Mouse (Mus musculus) spleen, adult 2 months (tissue): ENCODE data around the gene Pabpn1. TPM values are rescaled to one million over a fixed set of nuclear protein-coding genes. Genes with fewer than 3 reads are reported as not detected.

Experiments used
- DNase-seq, 2 experiments: peaks; one replicate each; pipeline versions ENCODE4 v3.0.0 to v3.0.0-alpha.2; 2012 to 2021; ENCODE audit warnings: low spot score in 2 of 2, low read depth in 1 of 2
- H3K27ac ChIP-seq: fragments of 200-500 bp; 2 replicates; pipeline ENCODE4 v1.5.1; 2012; ENCODE audit warnings: low read length, inconsistent platforms; ENCODE audit not compliant: insufficient read depth
- H3K27me3 ChIP-seq: fragments of 200-500 bp; 2 replicates; pipeline ENCODE4 v1.6.1; 2012; ENCODE audit warnings: mild to moderate bottlenecking, moderate library complexity, low read length, inconsistent platforms; ENCODE audit not compliant: control insufficient read depth, insufficient read depth
- H3K36me3 ChIP-seq: fragments of 200-500 bp; 2 replicates; pipeline ENCODE4 v1.6.1; 2012; ENCODE audit warnings: mild to moderate bottlenecking, low read length, inconsistent platforms; ENCODE audit not compliant: control insufficient read depth, insufficient read depth
- H3K4me1 ChIP-seq: fragments of 200-500 bp; 2 replicates; pipeline ENCODE4 v1.6.1; 2011; ENCODE audit warnings: inconsistent platforms; ENCODE audit not compliant: control insufficient read depth, insufficient read depth, insufficient read length
- H3K4me3 ChIP-seq: fragments of 200-500 bp; 2 replicates; pipeline ENCODE4 v1.5.1; 2011; ENCODE audit warnings: mild to moderate bottlenecking, inconsistent platforms; ENCODE audit not compliant: insufficient read depth, insufficient read length; ENCODE audit errors: extremely low read depth
- CTCF ChIP-seq: fragments of 200-500 bp; IDR thresholded peaks from 2 replicates; pipeline ENCODE4 v1.5.1; 2011; ENCODE audit warnings: mild to moderate bottlenecking, inconsistent platforms; ENCODE audit not compliant: insufficient read depth, insufficient read length, insufficient replicate concordance; ENCODE audit errors: extremely low read depth
- POLR2A ChIP-seq: fragments of 200-500 bp; IDR thresholded peaks from 2 replicates; pipeline ENCODE4 v1.6.1; 2011; ENCODE audit warnings: low read depth, low read length, inconsistent platforms
- WGBS: fragments of 180-500 bp; shearing (Covaris S2); methylation state at CpG from one replicate; pipeline ENCODE4 v1.1.7; 2018; 5-methylcytosine and 5-hydroxymethylcytosine counted together
- polyA plus RNA-seq: library from polyadenylated mRNA; depleted of rRNA; stranded (reverse); fragments of >200 nt; gene quantifications from 2 replicates; pipeline ENCODE4 v1.2.3, GENCODE M21; 2012

Pabpn1 gene
- polyA plus RNA-seq, 1 experiment: 76.7 TPM

DNA sequence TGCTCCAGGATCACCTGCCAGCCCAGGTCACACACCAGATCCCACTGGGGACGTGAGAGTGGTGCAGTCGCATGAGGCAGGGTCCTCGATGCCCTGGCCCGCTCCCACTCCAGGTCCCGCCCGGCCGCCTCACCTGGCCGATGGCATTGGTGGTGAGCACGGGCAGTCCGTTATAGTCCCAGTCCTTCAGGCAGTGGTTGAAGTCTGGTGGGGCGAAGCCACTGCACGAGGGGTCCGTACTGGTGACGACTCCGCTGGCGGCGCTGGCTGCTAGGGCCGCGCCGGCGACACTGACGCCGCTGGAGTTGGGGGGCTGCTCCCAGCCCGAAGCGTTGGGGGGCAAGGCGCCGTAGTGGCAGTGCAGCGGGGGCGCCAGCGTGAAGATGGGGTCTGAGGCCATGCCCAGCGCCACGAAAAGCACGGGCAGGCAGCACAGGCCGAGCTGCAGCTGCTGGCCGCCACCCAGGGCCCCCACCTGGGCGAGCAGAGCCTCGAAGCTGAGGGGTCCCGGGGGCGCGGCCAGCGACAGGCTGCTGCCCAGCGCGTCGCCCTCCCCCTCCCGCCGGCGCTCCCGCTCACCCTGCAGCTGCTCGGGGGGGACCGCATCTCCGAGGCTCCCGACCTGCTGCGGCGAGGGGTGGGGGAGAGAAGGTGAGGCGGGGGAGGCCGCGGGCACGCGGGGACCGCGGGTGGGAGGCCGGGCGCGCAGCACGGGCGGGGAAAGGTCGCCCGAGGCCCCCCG, 20.0 kb downstream of the Pabpn1 start:
- Histone ChIP-seq H3K27me3 (peaks cover 11% of the 10 kb centered on the region), H3K4me1 (peaks cover 5% of the 10 kb centered on the region), H3K27ac (no peak overlapping the region), H3K36me3 (no peaks in the 10 kb centered on the region), H3K4me3 (peak overlapping the region; percentile 68; the same call in 1 of the 2 replicates)
- 13% methylated on average over 61 of the region's 69 CpGs for WGBS
- TF ChIP-seq CTCF (no peak), POLR2A (no peak)
- DNase-seq: no peak

DNA sequence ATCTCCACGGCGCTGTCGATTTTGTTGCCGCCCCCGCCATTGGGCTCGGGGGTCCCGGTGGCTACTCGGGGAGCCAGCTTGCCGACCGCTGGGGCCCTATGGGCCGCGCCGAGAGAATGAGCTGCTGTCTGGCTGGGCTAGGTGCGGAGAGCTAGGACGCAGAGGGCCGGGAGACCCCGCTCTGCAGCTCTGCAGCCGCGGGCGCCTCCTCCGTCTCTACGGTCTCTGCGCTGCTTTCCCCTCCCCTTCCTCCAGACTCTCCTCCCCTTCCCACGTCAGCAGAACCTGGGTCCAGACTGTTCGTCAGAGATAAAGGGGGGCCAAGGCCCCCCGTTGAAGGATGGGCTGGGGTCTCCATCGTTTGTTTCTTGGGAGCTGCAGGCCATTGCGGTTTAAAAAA, 20.6 kb downstream of the Pabpn1 start, which contains the start of gene Slc22a17:
Gene Slc22a17, minus strand, starts transcription at position 247 of the 400 bp plus-strand sequence.
- Histone ChIP-seq H3K27ac (no peak within 1 kb of the TSS), H3K4me3 (peak within 1 kb of the TSS; percentile 68), H3K36me3 (no peaks in the 10 kb centered on the region), H3K4me1 (peaks cover 5% of the 10 kb centered on the region), H3K27me3 (peaks cover 11% of the 10 kb centered on the region)
- WGBS: 1% methylated on average over 28 of the region's 28 CpGs
- DNase-seq: peak in 1 of 2 experiments; percentile 40
- no peak for TF ChIP-seq CTCF
- TF ChIP-seq POLR2A: no peak

DNA sequence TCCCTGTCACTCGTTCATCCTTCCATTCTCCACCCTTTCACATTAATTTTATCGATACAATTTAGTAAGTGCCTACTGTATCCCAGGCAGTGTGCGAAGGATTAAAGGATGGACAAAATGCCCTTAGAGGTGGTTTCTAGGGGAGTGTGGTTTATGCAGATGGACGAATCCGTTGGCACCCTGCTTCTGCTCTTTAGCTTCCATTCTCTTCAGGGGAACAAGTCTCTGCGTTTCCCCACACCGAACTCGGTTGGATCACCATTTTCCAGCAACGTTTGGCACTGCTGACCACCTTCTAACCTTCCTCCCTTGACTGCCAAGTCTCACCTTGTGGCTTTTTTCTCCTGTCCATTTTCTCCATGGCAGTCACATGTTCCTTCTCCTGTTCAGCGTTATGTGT, 21.0 kb downstream of the Pabpn1 start:
- no peak overlapping the region for H3K27ac ChIP-seq
- no peak for DNase-seq
- no peaks in the 10 kb centered on the region for H3K36me3 ChIP-seq
- H3K27me3 ChIP-seq: peaks cover 11% of the 10 kb centered on the region
- H3K4me1 ChIP-seq: peaks cover 5% of the 10 kb centered on the region
- WGBS: 26% methylated on average over 10 of the region's 10 CpGs
- peak overlapping the region; percentile 68 for H3K4me3 ChIP-seq
- TF ChIP-seq POLR2A (no peak), CTCF (no peak)

DNA sequence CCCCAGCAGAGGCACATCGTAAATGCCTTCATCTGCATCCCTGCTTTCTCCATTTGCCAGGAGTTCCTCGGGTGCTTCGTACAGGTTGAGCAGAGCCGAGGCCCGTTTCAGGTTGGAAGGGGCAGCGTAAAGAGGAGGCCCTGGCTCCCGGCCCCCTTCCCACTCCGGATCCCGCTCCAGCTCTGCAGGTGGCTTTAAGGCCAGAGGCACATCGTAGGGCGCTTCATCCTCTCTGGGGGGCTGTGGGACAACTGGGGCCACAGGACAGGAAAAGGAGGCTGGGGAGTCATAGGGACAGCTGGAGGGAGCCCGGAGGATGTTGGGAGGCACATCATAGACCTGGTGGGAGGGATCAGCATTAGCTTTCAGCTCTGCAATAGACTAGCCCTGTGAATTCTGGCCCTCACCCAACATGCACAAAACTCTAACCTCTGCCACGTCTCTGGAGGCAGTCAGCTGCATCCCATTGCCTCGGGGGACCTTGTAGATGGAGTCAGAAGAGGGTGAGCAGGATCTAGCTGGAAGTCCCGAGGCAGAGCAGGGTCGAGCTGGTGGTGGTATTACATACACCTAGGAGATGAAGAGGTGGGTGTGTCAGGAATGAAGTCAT, 27.9 kb downstream of the Pabpn1 start:
- TF ChIP-seq POLR2A (no peak), CTCF (no peak)
- H3K4me1 ChIP-seq: no peaks in the 10 kb centered on the region
- DNase-seq: no peak
- H3K27ac ChIP-seq: no peak overlapping the region
- H3K4me3 ChIP-seq: no peak overlapping the region
- no peaks in the 10 kb centered on the region for H3K36me3 ChIP-seq
- 82% methylated on average over 16 of the region's 16 CpGs for WGBS
- H3K27me3 ChIP-seq: peaks cover 4% of the 10 kb centered on the region; the same call in 1 of the 2 replicates

DNA sequence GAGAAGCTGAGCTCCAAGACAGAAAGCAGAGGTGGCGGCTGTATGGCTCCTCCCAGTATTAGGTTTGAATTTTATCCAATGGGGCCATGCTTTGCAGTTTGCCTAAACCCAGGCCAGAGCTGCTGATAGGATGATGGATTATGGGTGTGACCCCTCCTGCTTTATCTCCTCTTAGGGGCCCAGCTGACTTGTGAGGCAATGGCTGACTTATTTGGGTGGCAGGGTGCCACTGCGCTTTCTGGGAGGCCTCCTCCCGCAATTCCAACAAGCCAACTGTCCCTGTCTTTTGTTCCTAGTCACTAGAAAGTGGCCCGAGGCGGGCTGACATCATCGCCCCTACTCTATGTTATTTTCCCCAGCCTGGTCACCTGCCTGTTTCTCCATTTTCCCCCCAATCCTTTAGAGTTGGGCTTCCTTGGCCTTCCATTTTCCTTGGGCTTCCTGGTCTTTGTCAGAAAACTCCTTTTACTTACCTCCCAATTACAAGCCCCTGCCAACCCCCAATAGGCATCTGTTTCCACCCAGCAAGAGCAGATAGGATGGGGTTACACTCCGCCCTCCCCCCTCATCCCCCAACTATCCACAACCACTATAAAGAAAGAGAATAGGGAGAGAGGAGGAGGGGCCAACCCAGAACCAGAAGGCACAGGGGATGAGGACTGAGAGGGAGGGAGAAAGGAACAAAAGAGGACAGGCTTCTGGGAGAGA, 32.5 kb downstream of the Pabpn1 start:
- no peak overlapping the region for H3K27ac ChIP-seq
- no peak overlapping the region for H3K4me3 ChIP-seq
- H3K27me3 ChIP-seq: peaks cover 14% of the 10 kb centered on the region
- TF ChIP-seq POLR2A: no peak
- TF ChIP-seq CTCF: no peak
- DNase-seq: no peak
- no peaks in the 10 kb centered on the region for H3K36me3 ChIP-seq
- no peaks in the 10 kb centered on the region; the same call in 1 of the 2 replicates for H3K4me1 ChIP-seq
- 86% methylated on average over 7 of the region's 7 CpGs for WGBS

DNA sequence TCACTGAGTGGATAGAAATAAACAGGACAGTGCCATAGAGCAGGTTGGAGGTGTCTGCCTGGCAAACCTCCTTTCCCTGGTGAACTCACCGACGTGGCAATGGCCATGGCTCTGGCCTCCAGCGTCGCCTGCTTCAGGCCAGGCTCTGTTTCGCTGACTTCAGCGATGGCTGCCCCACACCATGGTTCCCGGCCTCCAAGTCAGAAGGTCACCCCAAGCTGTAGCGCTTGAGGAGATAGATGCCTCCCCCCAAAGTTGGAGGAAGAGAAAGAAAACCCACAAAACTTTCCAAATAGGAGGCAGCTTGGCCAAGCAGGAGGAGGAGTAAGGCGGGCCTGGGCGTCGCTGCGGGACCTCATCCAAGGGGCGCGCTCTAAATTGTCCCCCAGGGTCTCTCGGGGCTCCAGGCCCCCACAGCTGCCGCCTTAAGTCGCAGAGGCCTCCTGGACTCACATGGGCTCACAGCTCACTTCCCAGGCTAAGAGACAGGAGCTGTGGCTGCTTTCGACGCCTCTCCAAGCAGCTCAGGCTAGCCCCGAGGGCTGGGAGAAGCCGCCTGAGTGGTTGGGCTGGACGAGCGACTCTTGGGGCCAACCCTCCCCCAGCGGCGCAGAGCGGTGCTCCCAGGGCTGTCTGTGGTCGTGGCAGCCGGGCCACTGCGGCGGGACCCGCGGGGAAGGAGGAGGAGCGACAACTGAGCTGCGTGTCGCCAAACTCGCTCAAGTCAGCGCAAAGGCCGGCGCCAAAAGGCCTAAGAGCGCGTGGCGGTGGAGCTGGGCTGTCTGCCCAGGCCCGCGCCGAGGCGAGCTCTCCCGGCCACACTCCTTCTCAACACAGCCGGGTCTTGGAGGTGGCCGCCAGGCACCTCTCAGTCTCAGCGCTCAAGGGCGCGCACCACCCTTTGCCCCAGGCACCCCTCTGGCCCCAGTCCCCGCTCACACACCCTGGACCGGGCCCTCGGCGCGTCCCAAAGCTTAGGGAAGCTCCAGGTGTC, 33.3 kb downstream of the Pabpn1 start, which contains the start of gene Efs:
Gene Efs, minus strand, starts transcription at position 778 of the 994 bp plus-strand sequence.
- 15% methylated on average over 52 of the region's 57 CpGs for WGBS

More for the DNA sequence above, 33.3 kb downstream of the Pabpn1 start, which contains the start of gene Efs:
- Histone ChIP-seq H3K27me3 (peaks cover 16% of the 10 kb centered on the region), H3K4me3 (peak within 1 kb of the TSS; percentile 21; the same call in 1 of the 2 replicates), H3K4me1 (no peaks in the 10 kb centered on the region; the same call in 1 of the 2 replicates), H3K36me3 (no peaks in the 10 kb centered on the region), H3K27ac (peak within 1 kb of the TSS; percentile 31; the same call in 1 of the 2 replicates)
- no peak for DNase-seq
- TF ChIP-seq CTCF (no peak), POLR2A (no peak)
